Mouse (Mus musculus): Measurements from ENCODE around the gene Rara.

The Rara gene

DNA sequence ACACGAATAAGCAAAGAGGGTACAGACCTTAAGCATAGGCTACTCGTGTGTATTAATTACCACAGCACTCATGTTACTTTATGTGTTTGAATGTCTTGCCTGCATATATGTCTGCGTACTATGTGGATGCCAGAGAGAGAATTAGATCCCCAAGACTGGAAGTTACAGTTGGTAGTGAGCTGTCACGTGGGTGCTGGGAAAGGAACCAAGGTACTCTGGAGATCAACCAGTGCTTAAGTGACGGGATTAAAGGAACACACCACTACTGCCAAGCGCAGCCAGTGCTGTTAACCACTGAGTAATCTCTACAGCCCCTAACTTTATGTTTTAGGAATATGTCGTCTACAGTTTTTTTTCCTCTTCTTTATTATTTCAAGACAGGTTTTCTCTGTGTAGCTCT is 68.4 kb downstream of the Rara start:
- DNase-seq (ENCODE audit: low read depth, low spot score) = no peak

GRCm38 (mm10) chr11:98997659-98998058 is 70.0 kb downstream of the Rara start:
- DNase-seq (ENCODE audit: low read depth, low spot score) = no peak

GRCm38 (mm10) chr11:98998776-98999175 is 71.2 kb downstream of the Rara start:
- no peak for DNase-seq (ENCODE audit: low read depth, low spot score)

GRCm38 (mm10) chr11:98999243-98999642 is 71.6 kb downstream of the Rara start:
- DNase-seq (ENCODE audit: low read depth, low spot score) = no peak

DNA sequence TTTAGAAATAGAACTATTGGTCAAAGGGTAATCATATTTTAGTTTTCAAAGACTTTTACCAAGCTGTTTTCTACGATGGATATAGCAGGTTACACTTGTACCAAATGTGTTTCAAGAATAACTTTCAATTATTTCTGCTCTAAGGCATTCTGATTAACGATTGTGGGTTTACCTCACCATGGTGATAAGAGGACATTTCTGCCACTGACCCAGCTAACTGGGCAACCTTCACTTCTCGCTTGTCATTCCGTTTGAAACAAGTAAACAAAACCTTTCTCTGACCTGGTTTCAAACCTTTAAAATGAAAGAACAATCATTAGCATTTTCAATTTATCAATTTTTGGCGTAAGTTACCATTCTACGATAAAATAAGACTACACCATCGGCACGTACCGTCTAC is 79.2 kb downstream of the Rara start:
- no peak for DNase-seq (ENCODE audit: low read depth, low spot score)

- no peak for DNase-seq (ENCODE audit: low read depth, low spot score)
Measured at GRCm38 (mm10) chr11:99010124-99010523, 82.5 kb downstream of the Rara start.

DNA sequence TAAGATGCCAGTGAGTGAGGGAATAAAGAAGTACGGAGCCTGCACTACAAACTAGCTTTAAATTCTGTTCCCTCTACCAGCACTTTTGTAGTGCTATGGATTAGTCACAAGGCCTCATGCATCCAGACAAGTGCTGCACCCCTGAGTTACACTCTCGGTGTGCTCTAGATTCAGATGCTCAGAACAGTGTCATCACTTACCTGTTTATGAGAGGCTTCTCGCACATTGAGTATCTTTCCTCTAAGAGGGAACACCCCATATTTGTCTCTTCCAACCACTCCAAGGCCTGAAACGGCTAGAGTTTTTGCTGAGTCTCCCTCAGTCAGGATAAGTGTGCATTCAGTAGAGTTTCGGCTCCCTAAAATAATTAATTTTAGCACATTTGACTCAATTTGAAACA is 83.1 kb downstream of the Rara start:
- DNase-seq (ENCODE audit: low read depth, low spot score) = no peak

DNA sequence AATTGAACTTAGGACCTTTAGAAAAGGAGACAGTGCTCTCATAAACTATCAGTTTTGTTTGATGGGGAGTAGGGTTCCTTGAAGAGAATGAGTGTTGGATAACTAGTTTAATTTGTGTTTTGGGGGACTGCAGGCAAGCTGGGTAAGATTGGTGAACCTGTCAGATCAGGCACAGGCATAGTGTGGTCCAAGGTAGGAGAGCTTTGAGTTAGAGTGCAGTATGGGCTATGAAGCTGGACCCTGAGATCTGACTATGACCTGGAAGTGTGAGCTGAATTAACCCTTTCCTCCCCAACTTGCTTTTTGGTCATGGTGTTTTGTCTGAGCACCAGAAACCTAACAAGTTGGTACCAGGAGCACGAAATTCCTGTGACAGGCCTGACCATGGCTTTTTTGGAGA is 86.2 kb downstream of the Rara start:
- no peak for DNase-seq (ENCODE audit: low read depth, low spot score)

DNA sequence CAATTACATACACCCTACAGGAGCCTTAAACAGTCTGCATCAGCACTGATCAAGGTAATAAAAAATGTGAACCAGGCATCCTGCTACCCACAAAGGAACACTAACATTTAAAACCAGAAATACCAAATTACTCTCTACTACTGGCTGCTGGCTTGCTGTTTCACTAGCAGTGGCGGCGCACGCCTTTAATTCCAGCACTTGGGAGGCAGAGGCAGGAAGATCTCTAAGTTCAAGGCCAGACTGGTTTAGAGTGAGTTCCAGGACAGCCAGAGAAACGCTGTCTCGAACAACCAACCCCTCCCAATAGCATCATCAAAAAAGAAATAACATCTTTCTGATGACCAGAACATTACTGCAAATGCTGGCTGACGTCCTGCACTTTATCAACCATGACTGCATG is 92.2 kb downstream of the Rara start:
- DNase-seq (ENCODE audit: low read depth, low spot score) = no peak

GRCm38 (mm10) chr11:99022384-99022933 is 94.8 kb downstream of the Rara start:
- no peak for DNase-seq (ENCODE audit: low read depth, low spot score)

DNA sequence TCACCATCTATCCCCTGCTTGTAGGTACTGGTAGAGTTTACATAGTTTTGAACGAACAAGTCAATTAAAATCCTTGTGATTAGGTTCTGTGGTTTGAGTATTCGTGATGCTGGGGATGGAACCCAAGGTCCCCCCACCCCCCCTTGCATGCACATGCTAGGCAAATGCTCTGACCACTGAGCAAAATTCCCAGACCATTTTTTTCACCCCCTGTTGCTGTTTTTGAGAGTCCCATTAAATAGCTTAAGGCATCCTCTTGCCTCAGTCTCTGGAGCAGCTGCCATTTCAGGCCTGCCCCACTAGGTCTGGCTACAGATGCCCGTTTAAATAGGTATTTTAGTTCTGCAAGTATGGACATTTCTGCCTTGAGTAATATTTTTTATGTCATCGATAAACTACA is 95.5 kb downstream of the Rara start:
- DNase-seq (ENCODE audit: low read depth, low spot score) = no peak

DNA sequence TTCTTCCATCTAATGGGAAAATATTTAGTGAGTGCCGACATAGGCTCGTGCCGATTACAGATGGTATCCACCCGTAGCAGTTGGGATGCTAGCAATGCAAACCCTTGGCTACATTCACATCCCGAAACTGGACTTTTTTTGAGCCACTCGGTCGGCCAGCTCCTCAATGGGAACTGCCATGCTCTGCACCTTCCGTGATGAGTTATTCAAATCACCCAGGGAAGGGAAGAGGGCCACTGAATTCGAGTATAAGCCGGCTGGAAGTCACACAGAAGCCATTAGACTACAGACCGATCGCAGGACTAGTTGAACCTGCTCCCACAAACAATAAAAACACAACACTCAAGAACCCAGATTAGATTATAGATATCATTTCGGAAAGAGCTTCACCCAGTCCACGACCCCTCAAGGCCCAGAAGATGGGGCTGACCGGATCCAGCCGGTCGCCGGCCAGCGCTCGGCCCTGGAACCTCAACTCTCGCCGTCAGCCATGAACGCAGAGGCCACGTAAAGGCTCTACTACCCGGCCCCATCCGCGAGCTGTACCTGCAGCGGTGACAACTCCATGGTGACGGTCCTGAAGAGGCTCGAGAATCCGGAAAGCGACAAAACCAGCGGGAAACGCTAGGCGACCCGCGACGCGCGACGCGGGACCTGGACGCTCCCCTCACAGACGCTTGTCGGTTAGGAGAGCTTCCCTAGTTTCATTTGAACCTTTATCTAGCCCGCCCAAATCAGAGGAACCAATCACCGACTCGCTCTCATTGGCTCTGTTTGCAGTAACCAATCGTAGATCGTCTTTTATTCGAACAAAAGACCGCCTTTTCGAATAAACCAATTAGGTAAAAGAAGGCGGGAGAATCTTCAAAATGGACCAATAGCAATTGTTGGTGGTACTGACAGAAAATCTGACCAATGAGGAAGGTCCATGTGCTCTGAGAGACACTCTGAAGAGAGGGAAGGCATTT is 96.2 kb downstream of the Rara start, which contains the start of gene Top2a:
Gene Top2a (minus strand): TSS at position 690 of the 968 bp plus-strand sequence.
- DNase-seq (ENCODE audit: low read depth, low spot score) = peak; percentile 98

Measured in retina, adult 2 months (tissue).